Mouse (Mus musculus): ENCODE measurements around the gene Mbd6.
A peak's percentile ranks its signal among the peaks of the same experiment; 100 is the strongest.
"Not testable (repeated sequence)": the region's sequence is repeated elsewhere in the genome, so short reads cannot be mapped to it uniquely, and the experiment has no call there.

Mbd6 gene

DNA sequence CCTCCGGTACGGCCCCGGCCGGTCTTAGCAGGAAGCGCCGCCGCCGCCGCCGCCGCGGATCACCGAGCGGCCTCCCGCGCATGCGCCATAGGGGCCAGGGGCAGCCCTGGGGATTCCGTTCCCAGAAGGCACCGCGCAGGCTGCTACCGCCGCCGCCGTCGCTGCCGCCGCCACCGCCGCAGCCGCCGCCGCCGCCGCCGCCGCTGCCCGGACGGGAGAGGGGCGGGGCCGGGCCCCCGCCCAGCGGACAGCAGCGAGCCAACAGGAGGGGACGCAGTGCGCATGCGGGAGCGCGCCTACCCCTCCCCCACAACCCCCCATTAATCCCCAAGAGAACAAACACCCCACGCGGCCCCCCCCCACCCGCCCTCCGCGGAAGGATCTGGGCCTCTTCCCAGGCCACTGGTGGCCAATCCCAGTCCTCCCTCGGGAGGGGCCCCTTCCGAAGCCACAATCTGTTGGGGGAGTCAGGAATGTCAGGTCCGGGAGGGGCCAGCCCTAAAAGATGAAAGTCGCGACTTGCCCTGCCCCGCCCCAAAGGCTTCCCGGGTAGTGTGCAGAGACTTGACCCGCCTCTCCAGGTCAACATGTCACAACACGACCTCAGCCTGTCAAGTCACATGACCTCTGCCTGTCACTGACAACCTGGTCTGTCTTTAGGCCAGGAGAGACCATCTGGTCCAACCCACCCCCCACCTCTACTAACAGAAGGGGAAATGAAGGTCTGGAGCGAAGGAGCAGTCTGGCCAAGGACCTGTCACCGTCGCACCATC, at the start of gene Mbd6:
TSS of gene Mbd6 (minus strand) at position 219 of the 773 bp plus-strand sequence.
- peak; percentile 91 for DNase-seq

DNA sequence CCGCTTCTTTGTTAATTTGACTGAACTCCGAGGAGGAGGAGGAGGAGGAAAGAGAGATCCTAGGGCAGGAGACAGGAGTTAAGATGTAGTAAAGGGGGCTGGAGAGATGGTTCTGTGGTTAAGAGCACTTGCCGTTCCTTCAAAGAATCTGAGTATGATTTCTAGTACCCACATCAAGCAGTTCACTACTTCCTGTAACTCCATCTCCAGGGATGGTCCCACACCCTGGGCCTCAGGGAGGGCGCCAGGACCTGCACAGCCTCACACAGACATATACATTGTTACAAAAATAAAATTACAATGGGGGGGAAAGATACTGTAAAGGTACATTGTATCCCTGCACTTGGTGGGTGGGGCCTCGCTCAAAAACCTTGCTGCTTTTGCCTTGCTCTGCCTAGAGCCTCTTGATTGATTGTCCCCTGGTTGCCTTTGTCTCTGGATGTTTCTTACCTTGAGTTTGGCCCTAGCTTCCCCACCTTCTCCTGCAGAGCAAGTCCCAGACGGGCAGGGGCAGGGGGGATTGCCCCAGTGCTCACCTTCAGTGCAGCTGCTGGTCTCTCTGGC, 48.8 kb upstream of the Mbd6 start:
- no peak for DNase-seq

DNA sequence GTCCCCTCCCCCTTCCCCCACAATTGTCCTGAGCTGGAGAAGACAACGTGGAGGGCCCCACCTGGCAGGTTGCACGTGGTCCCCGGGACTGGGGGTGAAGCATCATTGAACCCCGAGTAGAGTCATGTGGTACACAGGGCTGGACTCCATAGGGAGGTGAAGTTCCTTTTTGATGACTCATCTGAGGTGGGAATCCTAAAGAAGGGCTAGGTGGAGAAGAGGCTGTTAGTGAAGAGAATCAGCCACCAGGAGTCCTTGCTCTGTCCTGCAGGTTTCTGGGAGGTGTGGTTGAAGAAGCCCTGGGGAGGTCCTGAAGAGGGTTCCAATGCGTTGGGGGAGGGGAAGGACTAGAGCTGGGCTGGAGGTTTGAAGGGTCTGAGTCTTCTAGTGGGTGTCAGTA, 48.1 kb upstream of the Mbd6 start:
- DNase-seq = no peak

DNA sequence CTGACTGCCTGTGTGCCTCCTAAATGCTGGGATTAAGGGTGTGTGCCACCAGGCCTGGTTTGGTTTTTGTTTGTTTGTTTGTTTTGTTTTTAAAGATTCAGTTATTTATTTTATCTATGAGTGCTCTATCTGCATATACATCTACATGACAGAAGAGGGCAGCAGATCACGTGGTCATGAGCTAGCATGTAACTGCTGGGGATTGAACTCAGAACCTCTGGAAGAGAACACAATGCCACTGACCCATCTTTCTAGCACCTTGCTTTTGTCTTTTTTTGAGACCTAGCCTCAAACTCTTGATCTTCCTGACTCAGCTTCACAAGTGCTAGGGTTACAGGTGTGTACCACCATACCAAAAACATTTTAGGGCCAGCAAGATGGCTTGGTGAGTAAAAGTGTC, 46.5 kb upstream of the Mbd6 start:
- DNase-seq = no peak

DNA sequence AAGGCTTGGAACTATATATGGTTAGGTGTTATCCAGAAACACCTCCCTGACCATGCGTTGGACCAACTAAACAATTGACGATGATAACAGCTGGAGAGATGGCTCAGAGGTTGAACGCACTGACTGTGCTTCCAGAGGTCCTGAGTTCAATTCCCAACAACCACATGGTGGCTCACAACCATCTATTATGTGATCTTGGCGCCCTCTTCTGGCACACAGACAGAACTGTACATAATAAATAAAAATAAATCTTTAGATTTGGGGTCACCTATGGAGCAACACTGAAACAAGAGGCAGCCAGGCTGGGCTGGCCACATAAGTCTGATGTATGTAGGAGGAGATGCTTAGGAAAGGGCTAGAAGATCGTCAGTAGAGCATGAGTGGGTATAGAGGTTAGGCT, 44.3 kb upstream of the Mbd6 start:
- no peak for DNase-seq

DNA sequence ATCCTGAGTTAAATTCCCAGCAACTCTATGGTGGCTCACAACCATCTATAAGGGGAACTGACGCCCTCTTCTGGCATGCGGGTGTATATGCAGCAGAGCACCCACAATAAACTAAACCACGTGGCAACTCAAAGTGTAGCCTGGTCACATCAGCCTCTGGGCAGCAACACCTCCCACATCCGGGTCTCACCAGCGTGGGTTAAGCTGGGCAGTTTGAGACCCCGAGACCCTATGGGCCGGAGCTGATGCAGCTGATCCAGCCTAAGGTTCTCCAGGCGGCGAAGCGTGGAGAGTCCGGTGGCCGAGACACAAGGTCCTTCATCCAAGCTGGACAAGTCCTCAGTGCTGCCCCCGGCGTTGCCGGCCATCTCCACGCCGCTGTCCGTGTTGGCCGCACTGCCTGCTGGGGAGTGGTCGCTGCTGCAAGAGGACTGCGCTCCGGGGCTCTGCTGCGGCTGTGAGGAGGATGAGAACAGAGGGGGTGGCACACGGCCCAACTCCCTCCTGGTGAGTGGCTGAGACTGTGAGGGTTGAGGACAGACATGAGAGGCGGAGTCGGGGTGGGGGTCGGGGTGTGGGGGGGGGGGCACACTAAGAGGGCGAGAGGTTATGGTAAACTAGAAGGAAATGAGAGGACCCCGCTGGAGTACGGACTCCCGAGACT, 43.5 kb upstream of the Mbd6 start:
- no peak for DNase-seq

DNA sequence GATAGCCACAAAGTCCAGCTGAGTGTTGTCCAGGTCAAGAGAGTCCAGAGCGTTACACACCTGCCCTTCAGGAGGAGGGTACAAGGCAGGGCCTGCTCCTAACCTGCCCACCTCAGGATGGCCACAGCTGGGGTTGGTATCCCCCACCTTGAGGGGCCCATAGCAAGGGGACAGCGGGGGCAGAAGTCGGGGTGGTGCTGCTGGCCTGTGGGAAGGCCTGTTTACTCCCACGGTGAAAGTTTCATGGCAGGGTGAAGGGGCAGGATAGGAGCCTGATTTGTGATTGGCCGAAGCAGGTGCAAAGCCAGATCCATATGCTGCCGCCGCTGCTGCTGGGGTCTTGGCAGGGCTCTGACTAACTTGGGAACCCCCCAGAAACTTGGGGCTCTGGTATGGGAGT, 41.4 kb upstream of the Mbd6 start:
- DNase-seq = no peak

DNA sequence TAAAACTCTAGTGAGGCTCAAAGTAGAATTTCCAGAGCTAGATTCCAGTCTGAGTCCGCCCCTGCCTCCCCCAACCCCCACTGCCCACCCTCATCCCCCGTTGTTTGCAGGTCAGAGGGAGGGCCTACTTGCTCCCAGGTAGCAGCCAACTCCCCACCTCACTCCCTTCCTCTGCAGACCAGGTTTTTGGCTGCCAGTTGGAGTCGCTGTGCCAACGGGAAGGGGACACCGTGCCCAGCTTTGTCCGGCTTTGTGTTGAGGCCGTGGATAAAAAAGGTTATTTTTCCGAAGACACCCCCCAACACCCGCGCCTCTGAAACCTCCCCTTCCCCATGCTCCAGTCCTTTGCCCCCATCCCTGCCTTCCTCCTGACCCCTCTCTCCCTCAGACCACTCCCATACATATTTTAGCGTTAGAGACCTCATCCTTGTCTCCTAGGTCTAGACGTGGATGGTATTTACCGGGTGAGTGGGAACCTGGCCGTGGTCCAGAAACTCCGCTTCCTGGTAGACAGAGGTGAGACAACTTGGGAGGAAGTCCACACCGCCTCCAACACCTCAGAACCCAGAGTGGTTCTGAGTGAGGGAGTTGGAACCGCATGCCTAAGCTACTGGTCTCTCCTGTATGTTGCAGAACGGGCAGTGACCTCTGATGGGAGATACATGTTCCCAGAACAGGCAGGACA, 38.8 kb upstream of the Mbd6 start:
- no peak for DNase-seq

DNA sequence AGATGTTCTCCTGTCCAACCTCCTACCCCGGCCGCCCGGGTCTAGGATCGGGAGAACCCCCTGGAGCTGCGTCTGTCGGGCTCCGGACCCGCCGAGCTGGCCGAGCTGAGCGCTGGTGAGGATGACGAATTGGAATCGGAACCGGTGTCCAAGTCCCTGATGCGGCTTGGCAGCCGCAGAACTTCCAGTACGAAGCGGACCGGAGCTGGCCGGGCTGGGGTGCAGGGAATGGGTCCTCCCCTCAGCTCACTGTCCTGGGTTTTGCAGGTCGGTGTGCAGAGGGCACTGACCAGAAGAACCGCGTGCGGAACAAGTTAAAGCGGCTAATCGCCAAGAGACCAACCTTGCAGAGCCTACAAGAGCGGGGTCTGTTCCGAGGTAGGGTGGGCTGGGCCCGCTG, 38.0 kb upstream of the Mbd6 start:
- no peak for DNase-seq

DNA sequence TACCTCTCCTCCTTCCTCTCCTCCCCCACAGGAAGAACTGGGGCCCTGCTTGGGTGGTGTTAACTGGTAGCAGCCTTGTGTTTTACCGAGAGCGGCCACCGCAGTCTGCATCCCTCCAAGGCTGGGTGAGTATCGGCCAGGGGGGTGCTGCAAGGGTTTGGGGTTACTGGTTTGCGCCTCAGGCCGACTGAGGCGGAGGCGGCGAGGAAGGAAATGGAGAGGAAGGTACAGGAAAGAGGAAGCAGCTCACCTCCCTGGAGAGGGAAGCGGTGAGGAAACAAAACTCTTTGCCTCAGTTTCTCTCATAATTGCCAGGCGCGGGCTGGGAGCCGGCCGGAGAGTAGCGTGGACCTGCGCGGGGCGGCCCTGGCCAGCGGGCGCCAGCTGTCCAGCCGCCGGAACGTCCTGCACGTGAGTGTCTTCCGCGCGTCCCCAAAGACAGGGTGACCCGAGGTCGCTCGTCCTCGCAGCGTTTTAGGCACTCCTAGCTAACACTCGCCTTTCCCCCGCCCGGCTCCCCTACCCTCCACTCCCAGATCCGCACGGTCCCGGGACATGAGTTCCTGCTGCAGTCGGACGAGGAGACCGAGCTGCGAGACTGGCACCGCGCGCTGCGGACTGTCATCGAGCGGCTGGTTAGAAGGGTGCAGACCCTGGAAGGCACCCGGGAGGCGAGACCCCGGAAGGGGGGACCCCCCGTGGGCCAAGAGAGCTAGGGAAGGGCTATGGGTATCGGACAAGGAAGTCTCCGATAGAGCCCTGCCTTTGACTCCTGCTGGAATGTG, 37.4 kb upstream of the Mbd6 start:
- no peak for DNase-seq

DNA sequence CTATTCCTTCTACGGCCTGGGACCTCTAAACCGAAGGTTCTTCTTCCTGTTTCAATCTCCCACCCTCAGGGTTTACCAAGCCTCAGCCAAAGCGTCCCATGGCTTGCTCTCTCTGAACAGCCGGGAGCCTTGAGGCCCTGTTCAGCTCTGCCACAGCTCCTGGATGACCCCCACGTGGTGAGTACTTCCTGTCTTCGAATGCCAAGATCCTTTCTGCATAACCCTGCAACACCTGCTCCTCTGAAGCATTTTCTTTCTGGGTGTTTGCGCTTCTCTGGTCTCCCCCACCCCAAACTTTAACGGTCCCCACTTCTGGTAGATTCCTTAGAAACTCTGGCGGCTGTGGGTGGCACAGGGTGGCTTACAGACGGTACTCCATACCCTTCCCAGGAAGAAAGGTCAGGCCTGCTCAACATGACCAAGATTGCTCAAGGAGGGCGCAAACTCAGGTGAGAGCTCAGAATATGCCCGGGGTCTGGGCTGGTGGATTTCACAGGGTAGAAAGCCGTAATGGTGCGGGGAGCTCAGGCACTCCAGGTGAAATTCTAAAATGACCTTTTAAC, 36.7 kb upstream of the Mbd6 start:
- DNase-seq = no peak

DNA sequence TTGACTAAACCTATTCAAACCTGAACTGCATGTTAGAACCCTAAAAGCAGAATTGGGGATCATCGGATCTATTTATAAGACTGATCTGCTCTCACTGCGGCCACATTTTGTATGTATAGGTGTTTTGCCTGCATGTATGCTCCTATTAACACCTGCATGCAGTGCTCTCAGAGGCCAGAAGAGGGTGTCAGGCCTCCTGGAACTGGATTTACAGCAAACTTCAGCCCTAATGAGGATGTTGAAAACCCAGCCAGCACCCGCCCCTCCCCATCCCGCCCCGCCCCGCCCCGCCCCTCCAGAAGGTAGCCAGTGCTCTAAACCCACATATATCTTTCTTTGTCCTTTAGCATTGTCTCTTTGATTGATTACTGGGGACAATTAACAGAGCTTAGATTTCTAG, 35.7 kb upstream of the Mbd6 start:
- DNase-seq = no peak

DNA sequence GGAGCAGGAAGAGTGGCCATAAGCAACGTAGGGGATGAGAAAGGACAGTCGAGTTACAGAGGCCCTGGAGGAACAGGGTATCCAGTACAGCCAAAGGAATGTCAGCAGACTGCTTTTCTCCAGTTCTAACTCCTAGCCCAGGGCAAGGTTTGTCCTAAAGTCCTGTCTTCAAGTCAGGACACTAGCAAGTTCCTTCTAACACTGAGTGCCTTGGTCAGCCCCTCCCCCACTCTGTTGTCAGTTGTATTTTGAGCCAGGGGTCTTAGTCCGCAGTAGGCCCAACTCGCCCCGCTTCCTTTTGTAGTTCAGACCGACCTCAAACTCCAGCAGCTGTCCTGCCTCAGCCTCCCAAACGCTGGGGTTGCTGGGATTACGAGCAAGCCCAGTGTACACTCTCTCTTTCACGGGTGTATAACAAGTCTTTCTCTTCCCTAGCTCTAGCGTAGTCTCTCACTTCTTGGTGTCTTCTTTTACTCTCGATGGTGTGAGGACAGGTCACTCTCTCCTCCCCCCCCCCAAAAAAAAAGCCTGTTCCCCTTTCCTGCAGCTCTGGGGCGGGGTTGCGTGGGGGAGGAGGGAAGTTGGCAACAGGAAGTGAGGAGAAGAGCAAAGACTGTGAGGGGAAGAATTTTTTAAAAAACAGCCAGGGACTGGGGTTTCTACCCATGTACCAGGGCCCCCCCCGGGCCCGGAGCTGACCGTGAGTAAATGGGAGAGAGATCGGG, 34.5 kb upstream of the Mbd6 start:
- DNase-seq = no peak

DNA sequence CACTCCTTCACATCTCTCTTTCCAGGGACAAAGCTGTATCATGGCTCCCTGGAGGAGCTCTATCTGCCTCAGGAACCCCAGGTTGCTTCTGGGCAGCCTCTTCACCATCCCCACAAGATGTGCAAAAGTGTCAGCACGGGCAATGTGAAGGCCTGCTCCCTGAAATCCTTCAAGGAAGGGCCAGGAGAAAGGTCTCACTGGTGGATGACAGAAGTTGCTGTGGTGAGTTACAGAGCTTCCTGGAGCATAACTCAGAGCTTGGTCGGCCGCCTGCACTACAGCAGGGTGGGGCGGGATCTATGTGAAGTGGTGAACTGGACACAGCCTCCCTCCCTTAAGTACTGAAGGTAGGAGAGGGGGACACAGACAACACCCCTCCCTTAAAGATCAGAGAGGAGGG, 33.9 kb upstream of the Mbd6 start:
- no peak for DNase-seq

DNA sequence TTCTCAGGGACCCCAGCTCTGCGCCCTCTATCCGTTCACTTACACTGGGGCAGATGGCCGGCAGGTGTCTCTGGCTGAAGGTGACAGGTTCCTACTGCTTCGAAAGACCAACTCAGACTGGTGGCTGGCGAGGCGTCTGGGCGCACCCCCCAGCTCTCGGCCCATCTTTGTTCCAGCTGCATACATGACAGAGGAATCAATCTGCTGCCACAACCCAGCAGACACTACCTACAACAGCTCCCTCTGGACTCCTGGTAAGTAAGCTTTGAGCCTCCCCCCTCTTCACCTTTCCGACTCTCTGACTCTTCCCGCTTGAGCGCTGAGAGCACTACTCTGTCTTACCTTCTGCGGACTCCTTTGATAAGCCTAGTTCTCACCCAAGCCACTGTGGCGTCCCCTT, 33.4 kb upstream of the Mbd6 start:
- no peak for DNase-seq

DNA sequence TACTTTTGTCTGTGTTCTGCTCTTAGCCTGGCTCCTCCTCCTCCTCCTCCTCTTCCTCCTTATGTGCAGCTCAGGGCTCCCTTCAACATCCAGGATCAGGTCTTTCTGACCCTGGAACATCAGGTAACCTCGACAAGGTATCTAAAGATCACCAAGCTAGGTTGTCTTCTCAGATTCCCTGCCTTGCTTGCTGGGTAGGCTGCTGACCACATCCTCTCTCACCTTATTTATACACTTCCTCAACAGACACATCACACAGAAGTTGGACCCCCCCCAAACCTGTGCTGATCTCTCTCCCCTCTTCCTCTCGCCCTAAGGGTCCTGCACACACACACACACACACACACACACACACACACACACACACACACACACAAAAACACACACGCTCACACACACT, 32.8 kb upstream of the Mbd6 start, which contains the start of gene Arhgap9:
TSS of gene Arhgap9 (plus strand) at position 344 of the 400 bp plus-strand sequence.
- DNase-seq = no peak

DNA sequence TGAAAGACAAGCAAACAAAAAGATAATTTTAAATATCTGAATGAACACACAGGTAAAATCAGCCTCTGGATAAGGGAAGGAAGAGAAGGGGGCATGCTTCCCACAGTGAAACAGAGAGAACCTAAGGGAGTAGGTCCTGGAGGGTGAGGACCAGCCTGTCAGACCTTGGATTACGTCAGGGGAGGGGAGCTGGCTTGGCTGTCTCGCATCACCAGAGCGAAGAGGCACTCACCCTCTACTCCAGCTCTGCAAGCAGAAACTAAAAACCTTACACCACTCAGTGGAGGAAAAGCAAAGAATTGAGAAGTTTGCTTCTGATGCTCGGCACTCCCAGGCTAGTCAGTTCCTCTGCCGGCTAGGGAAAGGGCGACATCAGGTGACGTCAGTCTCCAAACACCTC, 31.2 kb upstream of the Mbd6 start:
- DNase-seq = no peak

DNA sequence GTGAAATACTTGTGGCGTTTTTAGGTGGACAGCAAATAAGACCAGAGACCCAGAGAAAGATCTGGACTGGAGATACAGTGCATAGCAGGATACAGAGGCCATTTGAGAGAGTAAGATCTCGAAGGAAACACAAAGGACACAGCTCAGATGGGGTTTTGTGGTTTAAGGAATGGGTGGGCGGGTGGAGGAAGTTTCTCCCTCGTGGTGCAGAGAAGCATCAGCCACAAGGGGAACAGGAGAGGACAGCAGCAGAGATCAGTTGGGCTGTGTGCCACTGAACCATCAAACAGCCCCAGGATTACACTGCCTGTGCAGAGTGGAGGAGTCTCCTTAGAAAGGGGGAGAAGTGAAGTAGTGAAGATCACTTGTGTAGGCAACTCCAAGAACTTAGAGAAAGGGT, 29.2 kb upstream of the Mbd6 start:
- no peak for DNase-seq

DNA sequence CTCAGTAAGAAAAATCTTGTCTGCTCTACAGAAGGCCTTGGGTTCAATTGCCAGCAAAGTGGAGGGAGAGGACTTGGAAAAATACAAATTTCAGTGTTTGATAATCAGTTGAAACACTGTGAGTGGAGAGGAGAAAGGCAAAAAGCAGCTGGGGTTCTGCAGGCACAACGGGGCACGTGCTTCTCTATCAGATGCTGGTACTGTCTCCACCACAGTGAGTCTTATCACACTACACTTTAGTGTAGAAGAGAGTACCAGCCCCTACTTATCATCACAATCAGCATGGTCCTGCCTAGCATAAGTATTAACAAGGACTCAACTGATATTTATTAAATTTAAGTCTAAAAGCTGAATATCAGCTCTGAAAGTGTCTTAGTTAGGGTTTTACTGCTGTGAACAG, 28.5 kb upstream of the Mbd6 start:
- no peak for DNase-seq

DNA sequence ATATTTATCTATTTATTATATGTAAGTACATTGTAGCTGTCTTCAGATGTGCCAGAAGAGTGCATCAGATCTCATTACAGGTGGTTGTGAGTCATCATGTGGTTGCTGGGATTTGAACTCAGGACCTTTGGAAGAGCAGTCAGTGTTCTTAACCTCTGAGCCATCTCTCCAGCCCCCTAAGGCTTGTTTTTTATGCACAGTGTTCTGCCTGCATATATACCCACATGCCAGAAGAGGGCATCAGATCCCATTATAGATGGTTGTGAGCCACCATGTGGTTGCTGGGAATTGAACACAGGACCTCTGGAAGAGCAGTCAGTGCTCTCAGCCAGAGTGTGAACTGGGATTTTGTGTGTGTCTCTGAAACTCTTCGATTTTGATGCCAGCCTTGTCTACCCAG, 26.1 kb upstream of the Mbd6 start:
- DNase-seq = not testable (repeated sequence)

DNA sequence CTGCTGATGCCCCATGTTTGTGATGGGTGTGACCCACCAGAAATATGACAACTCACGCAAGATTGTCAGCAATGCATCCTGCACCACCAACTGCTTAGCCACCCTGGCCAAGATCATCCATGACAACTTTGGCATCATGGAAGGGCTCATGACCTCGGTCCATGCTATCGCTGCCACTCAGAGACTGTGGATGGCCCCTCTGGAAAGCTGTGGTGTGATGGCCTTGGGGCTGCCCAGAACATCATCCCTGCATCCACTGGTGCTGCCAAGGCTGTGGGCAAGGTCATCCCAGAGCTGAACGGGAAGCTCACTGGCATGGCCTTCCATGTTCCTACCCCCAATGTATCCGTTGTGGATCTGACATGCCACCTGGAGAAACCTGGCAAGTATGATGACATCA, 24.7 kb upstream of the Mbd6 start:
- not testable (repeated sequence) for DNase-seq

DNA sequence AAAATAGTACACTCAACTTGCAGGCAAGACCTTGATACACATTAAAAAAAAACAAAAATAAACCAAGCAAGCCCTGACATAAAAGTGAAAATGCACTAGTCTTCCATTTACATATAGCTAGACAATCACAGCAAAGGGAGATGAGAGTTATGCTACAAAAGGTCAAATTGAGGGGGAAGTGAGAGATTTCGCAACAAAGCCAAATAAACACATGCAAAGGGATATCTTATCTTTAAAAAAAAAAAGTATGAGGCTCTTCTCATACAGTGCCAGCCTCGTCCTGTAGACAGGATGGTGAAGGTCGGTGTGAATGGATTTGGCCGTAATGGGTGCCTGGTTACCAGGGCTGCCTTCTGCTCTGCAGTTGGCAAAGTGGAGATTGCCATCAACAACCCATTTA, 24.0 kb upstream of the Mbd6 start:
- DNase-seq = no peak
